Mouse (Mus musculus): Measurements from ENCODE around the gene Mob2. TPM values are rescaled to one million over a fixed set of nuclear protein-coding genes. Genes with fewer than 3 reads are reported as not detected.

The Mob2 gene
- polyA plus RNA-seq, 1 experiment from 2014 or later, result 68.2 TPM

DNA sequence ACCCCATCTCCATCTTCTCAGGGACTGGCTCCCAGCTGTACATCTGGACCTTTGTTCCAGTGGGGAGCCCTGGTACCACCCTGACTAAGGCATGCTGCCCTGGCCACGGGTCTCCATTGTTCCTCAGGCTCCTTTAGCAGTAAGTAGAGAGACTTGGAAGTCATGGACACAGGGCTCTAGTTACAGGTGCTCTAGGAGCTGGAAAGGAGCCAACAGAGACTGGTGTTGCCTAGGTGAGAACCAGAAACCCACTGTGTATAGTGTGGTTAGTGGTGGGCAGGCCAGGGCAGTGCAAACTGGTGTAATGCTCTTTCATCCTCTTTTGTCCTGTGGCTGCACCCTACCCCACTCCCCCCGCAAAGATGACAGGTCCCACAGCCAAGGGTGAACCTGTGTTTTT, 69.7 kb downstream of the Mob2 start:
- Histone ChIP-seq H3K36me3 (ENCODE audit: control insufficient read depth, insufficient read depth, low read length) (no peaks in the 10 kb centered on the region), H3K4me1 (ENCODE audit: control insufficient read depth, insufficient read depth, low read length) (no peaks in the 10 kb centered on the region), H3K9ac (replicated peaks; ENCODE audit: low read depth, low read length) (no peak overlapping the region), H3K9me3 (ENCODE audit: control insufficient read depth, low read depth, low read length) (no peaks in the 10 kb centered on the region), H3K4me2 (replicated peaks; ENCODE audit: low read depth, low read length) (no peak overlapping the region), H3K27me3 (ENCODE audit: control insufficient read depth, insufficient read depth, low read length) (no peaks in the 10 kb centered on the region), H3K4me3 (ENCODE audit: low read depth, low read length) (no peak overlapping the region), H3K27ac (ENCODE audit: low read length) (no peak overlapping the region)
- WGBS, result 85% methylated on average over 2 of the region's 2 CpGs
- ATAC-seq (ENCODE audit: insufficient number of reproducible peaks, insufficient read depth, low FRiP score, low read depth), result no peak

- H3K27me3 ChIP-seq (ENCODE audit: control insufficient read depth, insufficient read depth, low read length), result no peaks in the 10 kb centered on the region
- ATAC-seq (ENCODE audit: insufficient number of reproducible peaks, insufficient read depth, low FRiP score, low read depth), result no peak
- no peaks in the 10 kb centered on the region for H3K9me3 ChIP-seq (ENCODE audit: control insufficient read depth, low read depth, low read length)
- WGBS, result 81% methylated on average over 7 of the region's 7 CpGs
- no peaks in the 10 kb centered on the region for H3K36me3 ChIP-seq (ENCODE audit: control insufficient read depth, insufficient read depth, low read length)
- no peak overlapping the region for H3K4me2 ChIP-seq (replicated peaks; ENCODE audit: low read depth, low read length)
- no peak overlapping the region for H3K4me3 ChIP-seq (ENCODE audit: low read depth, low read length)
- no peaks in the 10 kb centered on the region for H3K4me1 ChIP-seq (ENCODE audit: control insufficient read depth, insufficient read depth, low read length)
- H3K9ac ChIP-seq (replicated peaks; ENCODE audit: low read depth, low read length), result no peak overlapping the region
- no peak overlapping the region for H3K27ac ChIP-seq (ENCODE audit: low read length)
These were observed 72.5 kb downstream of the Mob2 start for GRCm38 (mm10) chr7:141988314-141988806.

GRCm38 (mm10) chr7:141981237-141981636, 79.6 kb downstream of the Mob2 start:
- H3K9ac ChIP-seq (replicated peaks; ENCODE audit: low read depth, low read length), result no peak overlapping the region
- H3K4me3 ChIP-seq (ENCODE audit: low read depth, low read length), result no peak overlapping the region
- no peak overlapping the region for H3K4me2 ChIP-seq (replicated peaks; ENCODE audit: low read depth, low read length)
- no peaks in the 10 kb centered on the region for H3K27me3 ChIP-seq (ENCODE audit: control insufficient read depth, insufficient read depth, low read length)
- H3K27ac ChIP-seq (ENCODE audit: low read length), result no peak overlapping the region
- no peaks in the 10 kb centered on the region for H3K9me3 ChIP-seq (ENCODE audit: control insufficient read depth, low read depth, low read length)
- WGBS, result 86% methylated on average over 7 of the region's 7 CpGs
- H3K4me1 ChIP-seq (ENCODE audit: control insufficient read depth, insufficient read depth, low read length), result no peaks in the 10 kb centered on the region
- no peak for ATAC-seq (ENCODE audit: insufficient number of reproducible peaks, insufficient read depth, low FRiP score, low read depth)
- no peaks in the 10 kb centered on the region for H3K36me3 ChIP-seq (ENCODE audit: control insufficient read depth, insufficient read depth, low read length)

GRCm38 (mm10) chr7:141979247-141979646, 81.6 kb downstream of the Mob2 start:
- Histone ChIP-seq H3K4me2 (replicated peaks; ENCODE audit: low read depth, low read length) (no peak overlapping the region), H3K27me3 (ENCODE audit: control insufficient read depth, insufficient read depth, low read length) (no peaks in the 10 kb centered on the region)
- 88% methylated on average over 4 of the region's 4 CpGs for WGBS

GRCm38 (mm10) chr7:141978003-141978402, 82.9 kb downstream of the Mob2 start:
- H3K4me2 ChIP-seq (replicated peaks; ENCODE audit: low read depth, low read length), result no peak overlapping the region
- H3K27ac ChIP-seq (ENCODE audit: low read length), result no peak overlapping the region
- no peak overlapping the region for H3K4me3 ChIP-seq (ENCODE audit: low read depth, low read length)
- no peaks in the 10 kb centered on the region for H3K4me1 ChIP-seq (ENCODE audit: control insufficient read depth, insufficient read depth, low read length)
- no peaks in the 10 kb centered on the region for H3K36me3 ChIP-seq (ENCODE audit: control insufficient read depth, insufficient read depth, low read length)
- 84% methylated on average over 6 of the region's 6 CpGs for WGBS
- ATAC-seq (ENCODE audit: insufficient number of reproducible peaks, insufficient read depth, low FRiP score, low read depth), result no peak
- no peaks in the 10 kb centered on the region for H3K27me3 ChIP-seq (ENCODE audit: control insufficient read depth, insufficient read depth, low read length)
- no peaks in the 10 kb centered on the region for H3K9me3 ChIP-seq (ENCODE audit: control insufficient read depth, low read depth, low read length)
- H3K9ac ChIP-seq (replicated peaks; ENCODE audit: low read depth, low read length), result no peak overlapping the region

More at GRCm38 (mm10) chr7:141979247-141979646, 81.6 kb downstream of the Mob2 start:
- no peaks in the 10 kb centered on the region for H3K36me3 ChIP-seq (ENCODE audit: control insufficient read depth, insufficient read depth, low read length)
- no peak overlapping the region for H3K4me3 ChIP-seq (ENCODE audit: low read depth, low read length)
- no peak overlapping the region for H3K9ac ChIP-seq (replicated peaks; ENCODE audit: low read depth, low read length)
- no peaks in the 10 kb centered on the region for H3K4me1 ChIP-seq (ENCODE audit: control insufficient read depth, insufficient read depth, low read length)
- H3K9me3 ChIP-seq (ENCODE audit: control insufficient read depth, low read depth, low read length), result no peaks in the 10 kb centered on the region
- no peak overlapping the region for H3K27ac ChIP-seq (ENCODE audit: low read length)
- no peak for ATAC-seq (ENCODE audit: insufficient number of reproducible peaks, insufficient read depth, low FRiP score, low read depth)

DNA sequence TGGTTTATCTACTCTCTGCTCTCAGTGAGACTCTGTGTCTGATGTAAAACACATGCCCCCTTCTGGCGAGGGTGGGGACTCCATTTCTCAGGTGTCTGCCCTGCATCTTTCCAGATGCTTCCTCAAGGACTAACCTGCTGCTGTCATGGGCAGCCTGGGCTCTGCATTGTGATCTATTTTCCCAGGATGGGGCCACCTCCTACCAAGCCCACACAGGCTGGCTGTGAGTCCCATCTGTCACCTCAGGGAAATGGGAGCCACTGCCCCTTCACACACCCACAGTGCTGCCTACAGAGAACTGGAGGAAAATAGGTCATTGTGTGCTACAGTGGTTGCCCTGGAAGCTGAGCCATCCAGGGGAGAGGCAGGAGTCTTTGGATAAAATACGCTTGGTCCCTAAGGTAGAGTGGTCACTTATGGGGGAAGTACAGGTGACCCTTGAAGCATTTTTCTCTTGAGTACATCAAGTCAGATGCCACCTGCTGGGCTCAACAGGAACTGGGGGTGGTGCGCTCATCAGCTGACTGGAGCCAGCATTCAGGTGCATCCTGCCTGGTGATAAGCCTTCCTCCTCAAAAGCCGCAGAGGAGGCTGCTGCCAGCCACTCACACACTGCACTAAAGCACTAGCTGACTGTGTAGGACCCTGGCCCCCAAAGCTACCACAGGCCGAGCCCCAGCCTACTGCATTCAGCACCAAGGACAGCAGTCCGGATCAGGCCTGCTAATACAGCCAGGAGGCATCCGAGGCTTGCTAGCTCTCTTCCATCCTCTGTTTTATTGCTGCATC, 87.8 kb downstream of the Mob2 start:
- 24% methylated on average over 7 of the region's 7 CpGs for WGBS
- Histone ChIP-seq H3K4me3 (ENCODE audit: low read depth, low read length) (no peak overlapping the region), H3K36me3 (ENCODE audit: control insufficient read depth, insufficient read depth, low read length) (no peaks in the 10 kb centered on the region), H3K4me1 (ENCODE audit: control insufficient read depth, insufficient read depth, low read length) (no peaks in the 10 kb centered on the region), H3K27me3 (ENCODE audit: control insufficient read depth, insufficient read depth, low read length) (no peaks in the 10 kb centered on the region), H3K4me2 (replicated peaks; ENCODE audit: low read depth, low read length) (no peak overlapping the region), H3K9ac (replicated peaks; ENCODE audit: low read depth, low read length) (no peak overlapping the region), H3K27ac (ENCODE audit: low read length) (no peak overlapping the region), H3K9me3 (ENCODE audit: control insufficient read depth, low read depth, low read length) (no peaks in the 10 kb centered on the region)
- no peak for ATAC-seq (ENCODE audit: insufficient number of reproducible peaks, insufficient read depth, low FRiP score, low read depth)

DNA sequence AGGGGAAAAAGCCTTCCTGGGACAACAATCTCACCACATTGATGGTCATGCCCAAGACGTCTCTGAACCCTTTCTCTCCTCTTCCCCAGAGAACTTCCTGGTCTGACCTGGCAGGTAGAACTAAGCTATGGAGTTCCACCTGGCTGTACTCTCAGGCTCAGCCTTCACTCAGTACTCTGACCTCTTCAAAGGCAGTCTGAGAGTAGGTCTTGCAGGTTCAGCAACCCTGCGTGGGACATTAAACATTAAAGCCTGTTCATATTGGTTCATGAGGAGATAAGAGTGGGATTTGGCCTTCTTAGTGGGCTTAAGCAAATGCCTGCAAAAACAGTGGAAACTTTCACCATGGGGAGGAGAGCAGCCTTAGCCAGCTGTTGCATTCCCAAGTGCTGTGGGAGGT, 94.6 kb downstream of the Mob2 start:
- Histone ChIP-seq H3K27me3 (ENCODE audit: control insufficient read depth, insufficient read depth, low read length) (no peaks in the 10 kb centered on the region), H3K9ac (replicated peaks; ENCODE audit: low read depth, low read length) (no peak overlapping the region), H3K4me2 (replicated peaks; ENCODE audit: low read depth, low read length) (no peak overlapping the region), H3K4me3 (ENCODE audit: low read depth, low read length) (no peak overlapping the region), H3K36me3 (ENCODE audit: control insufficient read depth, insufficient read depth, low read length) (no peaks in the 10 kb centered on the region), H3K9me3 (ENCODE audit: control insufficient read depth, low read depth, low read length) (no peaks in the 10 kb centered on the region), H3K4me1 (ENCODE audit: control insufficient read depth, insufficient read depth, low read length) (no peaks in the 10 kb centered on the region), H3K27ac (ENCODE audit: low read length) (no peak overlapping the region)
- WGBS, result 67% methylated on average over 2 of the region's 2 CpGs
- ATAC-seq (ENCODE audit: insufficient number of reproducible peaks, insufficient read depth, low FRiP score, low read depth), result no peak

DNA sequence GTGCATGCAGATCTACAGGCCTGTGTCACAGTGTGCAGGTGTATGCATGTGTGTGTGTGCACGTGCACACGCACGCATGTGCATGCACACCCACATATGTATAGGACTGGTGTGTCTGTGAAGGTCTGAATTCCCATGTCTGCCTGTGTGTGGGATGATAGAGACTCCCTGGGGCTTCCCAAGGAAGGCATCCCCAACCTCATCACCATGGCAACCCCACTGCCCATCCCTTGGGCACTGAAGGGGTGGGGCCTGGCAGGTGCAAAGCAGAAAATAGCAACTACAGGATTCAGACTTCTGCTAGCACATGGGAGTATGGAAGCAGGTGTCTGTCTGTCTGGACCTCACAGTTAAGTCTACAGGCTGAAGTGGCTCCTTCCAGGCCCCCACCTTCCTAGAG, 98.3 kb downstream of the Mob2 start:
- Histone ChIP-seq H3K27ac (ENCODE audit: low read length) (no peak overlapping the region), H3K9me3 (ENCODE audit: control insufficient read depth, low read depth, low read length) (no peaks in the 10 kb centered on the region), H3K36me3 (ENCODE audit: control insufficient read depth, insufficient read depth, low read length) (no peaks in the 10 kb centered on the region), H3K9ac (replicated peaks; ENCODE audit: low read depth, low read length) (no peak overlapping the region), H3K27me3 (ENCODE audit: control insufficient read depth, insufficient read depth, low read length) (no peaks in the 10 kb centered on the region), H3K4me1 (ENCODE audit: control insufficient read depth, insufficient read depth, low read length) (no peaks in the 10 kb centered on the region), H3K4me3 (ENCODE audit: low read depth, low read length) (no peak overlapping the region), H3K4me2 (replicated peaks; ENCODE audit: low read depth, low read length) (no peak overlapping the region)
- no peak for ATAC-seq (ENCODE audit: insufficient number of reproducible peaks, insufficient read depth, low FRiP score, low read depth)
- WGBS, result 97% methylated on average over 3 of the region's 3 CpGs

GRCm38 (mm10) chr7:141961491-141961890, 99.4 kb downstream of the Mob2 start:
- H3K36me3 ChIP-seq (ENCODE audit: control insufficient read depth, insufficient read depth, low read length), result no peaks in the 10 kb centered on the region
- H3K9me3 ChIP-seq (ENCODE audit: control insufficient read depth, low read depth, low read length), result no peaks in the 10 kb centered on the region
- no peak overlapping the region for H3K4me3 ChIP-seq (ENCODE audit: low read depth, low read length)
- H3K4me1 ChIP-seq (ENCODE audit: control insufficient read depth, insufficient read depth, low read length), result no peaks in the 10 kb centered on the region
- H3K9ac ChIP-seq (replicated peaks; ENCODE audit: low read depth, low read length), result no peak overlapping the region
- H3K27me3 ChIP-seq (ENCODE audit: control insufficient read depth, insufficient read depth, low read length), result no peaks in the 10 kb centered on the region
- no peak overlapping the region for H3K4me2 ChIP-seq (replicated peaks; ENCODE audit: low read depth, low read length)
- 87% methylated on average over 3 of the region's 3 CpGs for WGBS
- no peak for ATAC-seq (ENCODE audit: insufficient number of reproducible peaks, insufficient read depth, low FRiP score, low read depth)
- no peak overlapping the region for H3K27ac ChIP-seq (ENCODE audit: low read length)
